Mouse (Mus musculus) neural tube, postnatal 0 days (tissue): Measurements from ENCODE around the gene Kctd11. TPM values are rescaled to one million over a fixed set of nuclear protein-coding genes. Genes with fewer than 3 reads are reported as not detected.

Experiments
- microRNA-seq: library from miRNA; unstranded; fragments of <30 nt; microRNA quantifications from one replicate; pipeline ENCODE4, GENCODE M21; 2016
- polyA plus RNA-seq: library from polyadenylated mRNA; unstranded; fragments of >200 nt; fragmentation: Nextera tagmentation; extraction: Ambion mirVana; gene quantifications from 2 replicates; pipeline ENCODE4 v1.2.1, GENCODE M21; 2015

Kctd11 gene
- 2.1 and 2.2 TPM in 2 replicates for polyA plus RNA-seq

GRCm38 (mm10) chr11:69880853-69881603 lies at the start of gene Kctd11:
Kctd11 (minus strand) TSS chr11:69881406.

GRCm38 (mm10) chr11:69921114-69922011 lies 40.2 kb upstream of the Kctd11 start, which contains the start of gene Eif5a:
Eif5a (minus strand) TSS chr11:69921958.

GRCm38 (mm10) chr11:69913554-69914371 lies 32.6 kb upstream of the Kctd11 start, which contains the start of gene Gps2:
Gps2 (plus strand) TSS chr11:69913888.

GRCm38 (mm10) chr11:69900471-69901405 lies 19.5 kb upstream of the Kctd11 start, which contains the start of the genes 2810408A11Rik and Neurl4:
2810408A11Rik (minus strand) TSS chr11:69900987.
Neurl4 (plus strand) TSS chr11:69901072.

GRCm38 (mm10) chr11:69895291-69895690 lies 14.1 kb upstream of the Kctd11 start, which contains the start of gene Acap1:
Acap1 (minus strand) TSS chr11:69895539.

GRCm38 (mm10) chr11:69877878-69878277 lies 3.3 kb downstream of the Kctd11 start, which contains the start of gene Tmem95:
Tmem95 (minus strand) TSS chr11:69878018.

GRCm38 (mm10) chr11:69858113-69858998 lies 22.9 kb downstream of the Kctd11 start, which contains the start of gene Tnk1:
Tnk1 (minus strand) TSS chr11:69858730.

GRCm38 (mm10) chr11:69846198-69846680 lies 35.0 kb downstream of the Kctd11 start, which contains the start of gene Plscr3:
Plscr3 (plus strand) TSS chr11:69846376.

GRCm38 (mm10) chr11:69837952-69838713 lies 43.1 kb downstream of the Kctd11 start, which contains the start of gene Tmem256:
Tmem256 (plus strand) TSS chr11:69838514.

GRCm38 (mm10) chr11:69837604-69837951 lies 43.6 kb downstream of the Kctd11 start, which contains the start of gene Nlgn2:
Nlgn2 (minus strand) TSS chr11:69837784.

Small RNAs within 50 kb of the gene (microRNA-seq; reads per million reads assigned to microRNA genes)
- gene Mir6924 = not detected

Other genes with a start within 250 kb of the Kctd11 start
- 29.7 and 32.1 TPM in 2 replicates for gene Fxr2, start 248.4 kb downstream of the Kctd11 start, polyA plus RNA-seq
- 0.36 and 0.46 TPM in 2 replicates for gene Sox15, start 226.1 kb downstream of the Kctd11 start, polyA plus RNA-seq
- gene Mpdu1, start 218.8 kb downstream of the Kctd11 start, polyA plus RNA-seq = 113 and 114 TPM in 2 replicates
- 14.1 and 18.7 TPM in 2 replicates for gene Cd68, start 215.3 kb downstream of the Kctd11 start, polyA plus RNA-seq
- gene Eif4a1, start 209.0 kb downstream of the Kctd11 start, polyA plus RNA-seq = 347 and 357 TPM in 2 replicates
- 69.5 and 74.3 TPM in 2 replicates for gene Senp3, start 199.3 kb downstream of the Kctd11 start, polyA plus RNA-seq
- 0.92 and 0.93 TPM in 2 replicates for gene Tnfsf13, start 195.6 kb downstream of the Kctd11 start, polyA plus RNA-seq
- 7.0 TPM in 2 replicates for gene Tnfsf12, start 185.6 kb downstream of the Kctd11 start, polyA plus RNA-seq
- gene Tnfsfm13, start 185.3 kb downstream of the Kctd11 start, polyA plus RNA-seq = 1.3 and 3.3 TPM in 2 replicates
- 9.6 and 10.9 TPM in 2 replicates for gene Polr2a, start 122.8 kb downstream of the Kctd11 start, polyA plus RNA-seq
- 0.09 and 0.15 TPM in 2 replicates for gene Slc35g3, start 119.4 kb downstream of the Kctd11 start, polyA plus RNA-seq
- 4.9 and 6.8 TPM in 2 replicates for gene Zbtb4, start 115.5 kb downstream of the Kctd11 start, polyA plus RNA-seq
- 1.3 and 1.5 TPM in 2 replicates for gene Chrnb1, start 85.5 kb downstream of the Kctd11 start, polyA plus RNA-seq
- 7.1 and 8.5 TPM in 2 replicates for gene Fgf11, start 79.5 kb downstream of the Kctd11 start, polyA plus RNA-seq
- 1.2 and 1.6 TPM in 2 replicates for gene Tmem102, start 75.8 kb downstream of the Kctd11 start, polyA plus RNA-seq
- not detected in 2 replicates for gene Gm39566, start 66.1 kb downstream of the Kctd11 start, polyA plus RNA-seq
- not detected in 2 replicates for gene Spem2, start 62.9 kb downstream of the Kctd11 start, polyA plus RNA-seq
- gene Spem1, start 59.2 kb downstream of the Kctd11 start, polyA plus RNA-seq = not detected in 2 replicates
- 25.7 and 29.7 TPM in 2 replicates for gene Nlgn2, start 43.6 kb downstream of the Kctd11 start, polyA plus RNA-seq
- 452 and 485 TPM in 2 replicates for gene Tmem256, start 42.9 kb downstream of the Kctd11 start, polyA plus RNA-seq
- 32.3 and 33.8 TPM in 2 replicates for gene Plscr3, start 35.0 kb downstream of the Kctd11 start, polyA plus RNA-seq
- gene Tnk1, start 22.7 kb downstream of the Kctd11 start, polyA plus RNA-seq = 0.15 TPM in 1 of 2 replicates, not detected in the other
- not detected in 2 replicates for gene Tmem95, start 3.4 kb downstream of the Kctd11 start, polyA plus RNA-seq
- 0.10 and 0.15 TPM in 2 replicates for gene Acap1, start 14.1 kb upstream of the Kctd11 start, polyA plus RNA-seq
- gene 2810408A11Rik, start 19.6 kb upstream of the Kctd11 start, polyA plus RNA-seq = 3.0 and 3.2 TPM in 2 replicates
- gene Neurl4, start 19.7 kb upstream of the Kctd11 start, polyA plus RNA-seq = 13.0 and 19.0 TPM in 2 replicates
- gene Gps2, start 32.5 kb upstream of the Kctd11 start, polyA plus RNA-seq = 48.2 and 58.8 TPM in 2 replicates
- 1,029 and 1,041 TPM in 2 replicates for gene Eif5a, start 40.6 kb upstream of the Kctd11 start, polyA plus RNA-seq
- gene Ybx2, start 54.4 kb upstream of the Kctd11 start, polyA plus RNA-seq = 3.5 and 5.2 TPM in 2 replicates
- 8.9 and 9.0 TPM in 2 replicates for gene Slc2a4, start 66.8 kb upstream of the Kctd11 start, polyA plus RNA-seq
- gene Cldn7, start 83.4 kb upstream of the Kctd11 start, polyA plus RNA-seq = not detected in 2 replicates
- gene Ctdnep1, start 99.8 kb upstream of the Kctd11 start, polyA plus RNA-seq = 32.8 and 41.1 TPM in 2 replicates
- gene Elp5, start 101.1 kb upstream of the Kctd11 start, polyA plus RNA-seq = 161 and 162 TPM in 2 replicates
- 532 and 552 TPM in 2 replicates for gene Gabarap, start 109.7 kb upstream of the Kctd11 start, polyA plus RNA-seq
- gene Phf23, start 114.4 kb upstream of the Kctd11 start, polyA plus RNA-seq = 41.5 and 47.4 TPM in 2 replicates
- 16.9 and 19.7 TPM in 2 replicates for gene Dvl2, start 119.2 kb upstream of the Kctd11 start, polyA plus RNA-seq
- 67.1 and 67.9 TPM in 2 replicates for gene Acadvl, start 134.0 kb upstream of the Kctd11 start, polyA plus RNA-seq
- gene Dlg4, start 135.5 kb upstream of the Kctd11 start, polyA plus RNA-seq = 23.8 and 24.9 TPM in 2 replicates
- gene Asgr1, start 172.7 kb upstream of the Kctd11 start, polyA plus RNA-seq = 4.8 and 7.3 TPM in 2 replicates
- gene Asgr2, start 211.2 kb upstream of the Kctd11 start, polyA plus RNA-seq = 0.28 TPM in 1 of 2 replicates, not detected in the other
- 0.69 and 0.70 TPM in 2 replicates for gene Mgl2, start 248.9 kb upstream of the Kctd11 start, polyA plus RNA-seq